Mouse (Mus musculus): ENCODE results near the gene Ksr2. TPM values are rescaled to one million over a fixed set of nuclear protein-coding genes. Genes with fewer than 3 reads are reported as not detected.
"Not testable (repeated sequence)": the region's sequence is repeated elsewhere in the genome, so short reads cannot be mapped to it uniquely, and the experiment has no call there.

The Ksr2 gene
- total and polyA plus RNA-seq, 2 experiments from 2014 or later, result 8.9 to 14.5 TPM

DNA sequence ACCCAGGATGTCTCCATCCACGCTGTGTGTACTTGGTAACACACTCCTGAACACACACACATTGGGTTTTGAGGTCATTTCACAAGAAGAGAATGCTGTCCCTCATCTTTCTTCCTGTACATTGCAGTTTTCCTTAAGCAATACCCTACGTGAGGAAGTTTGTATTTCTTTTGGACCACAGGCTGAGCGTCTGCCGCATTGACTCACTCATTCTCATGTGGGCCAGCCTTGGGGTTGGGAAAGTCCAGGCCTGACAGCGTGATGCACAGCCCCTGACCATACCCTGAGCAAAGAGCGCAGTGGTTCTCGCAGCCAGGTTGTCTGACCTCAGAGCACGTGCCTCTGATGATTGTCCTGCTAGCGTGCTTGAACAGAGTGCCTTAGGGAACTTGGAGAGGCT is 40.4 kb upstream of the Ksr2 start:
- H3K4me1 ChIP-seq (ENCODE audit: insufficient read depth, low read length), result no peaks in the 10 kb centered on the region
- H3K36me3 ChIP-seq (ENCODE audit: insufficient read depth, low read length), result peaks cover 69% of the 10 kb centered on the region
- DNase-seq (ENCODE audit: low spot score), result no peak
- no peak overlapping the region for H3K4me3 ChIP-seq (ENCODE audit: low read depth, low read length)
- H3K9ac ChIP-seq (replicated peaks; ENCODE audit: low read length, poor library complexity, severe bottlenecking), result no peak overlapping the region
- H3K27ac ChIP-seq (ENCODE audit: low read depth, low read length), result no peak overlapping the region
- WGBS, result 94% methylated on average over 9 of the region's 9 CpGs
- no peak for TF ChIP-seq CTCF (IDR thresholded peaks at IDR 0.05)
- ATAC-seq (ENCODE audit: low FRiP score), result no peak
- H3K27me3 ChIP-seq (ENCODE audit: insufficient read depth, low read length), result no peaks in the 10 kb centered on the region
- no peak overlapping the region for H3K4me2 ChIP-seq (ENCODE audit: low read depth, low read length, poor library complexity, severe bottlenecking)
- no peaks in the 10 kb centered on the region for H3K9me3 ChIP-seq (ENCODE audit: low read length)

DNA sequence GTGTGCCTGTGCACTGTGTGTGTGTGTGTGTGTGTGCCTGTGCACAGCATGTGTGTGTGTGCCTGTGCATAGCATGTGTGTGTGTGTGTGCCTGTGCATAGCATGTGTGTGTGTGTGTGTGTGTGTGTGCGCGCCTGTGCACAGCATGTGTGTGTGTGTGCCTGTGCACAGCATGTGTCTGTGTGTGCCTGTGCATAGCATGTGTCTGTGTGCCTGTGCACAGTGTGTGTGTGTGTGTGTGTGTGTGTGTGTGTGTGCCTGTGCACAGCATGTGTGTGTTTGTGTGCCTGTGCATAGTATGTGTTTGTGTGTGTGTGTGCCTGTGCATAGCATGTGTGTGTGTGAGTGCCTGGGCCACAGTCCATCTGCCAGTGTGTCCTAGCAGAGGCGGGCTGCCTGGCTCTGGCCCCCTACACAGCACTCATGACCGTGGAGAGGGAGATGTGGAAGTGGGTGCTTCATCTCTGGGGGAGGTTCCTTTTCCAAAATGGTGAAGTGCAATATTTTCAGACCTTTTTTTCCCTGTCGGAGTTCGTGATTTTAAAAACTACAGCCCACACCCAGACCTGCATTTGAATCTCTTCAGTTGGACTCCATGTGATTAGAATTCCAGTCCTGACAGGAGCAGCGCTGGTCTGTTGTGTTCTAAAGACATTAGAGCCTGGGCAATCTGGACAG is 39.3 kb upstream of the Ksr2 start:
- Histone ChIP-seq H3K4me2 (ENCODE audit: low read depth, low read length, poor library complexity, severe bottlenecking) (no peak overlapping the region), H3K9ac (replicated peaks; ENCODE audit: low read length, poor library complexity, severe bottlenecking) (no peak overlapping the region), H3K4me1 (ENCODE audit: insufficient read depth, low read length) (no peaks in the 10 kb centered on the region), H3K27me3 (ENCODE audit: insufficient read depth, low read length) (no peaks in the 10 kb centered on the region), H3K9me3 (ENCODE audit: low read length) (no peaks in the 10 kb centered on the region), H3K36me3 (ENCODE audit: insufficient read depth, low read length) (peaks cover 63% of the 10 kb centered on the region), H3K27ac (ENCODE audit: low read depth, low read length) (no peak overlapping the region), H3K4me3 (ENCODE audit: low read depth, low read length) (no peak overlapping the region)
- WGBS, result 89% methylated on average over 7 of the region's 7 CpGs
- no peak for DNase-seq (ENCODE audit: low spot score)
- TF ChIP-seq CTCF (IDR thresholded peaks at IDR 0.05), result no peak
- no peak for ATAC-seq (ENCODE audit: low FRiP score)

DNA sequence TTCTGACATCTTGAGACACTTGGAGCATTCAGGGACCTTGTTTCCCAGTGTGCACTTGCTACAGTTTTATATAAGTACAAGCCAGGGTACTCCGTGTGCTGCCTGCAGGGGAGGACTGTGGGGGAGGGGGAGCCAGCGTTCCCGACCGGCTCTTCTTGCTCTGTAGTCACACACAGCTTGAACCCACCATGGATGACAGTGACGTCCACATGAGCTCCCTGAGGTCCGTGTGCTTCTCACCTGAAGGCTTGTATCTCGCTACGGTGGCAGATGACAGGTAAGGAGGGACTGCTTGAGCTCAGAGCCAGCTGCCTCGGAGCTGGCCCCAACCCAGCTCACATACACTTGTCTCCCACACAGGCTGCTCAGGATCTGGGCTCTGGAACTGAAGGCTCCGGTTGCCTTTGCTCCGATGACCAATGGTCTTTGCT is 37.5 kb upstream of the Ksr2 start:
- Histone ChIP-seq H3K9me3 (ENCODE audit: low read length) (no peaks in the 10 kb centered on the region), H3K36me3 (ENCODE audit: insufficient read depth, low read length) (peaks cover 63% of the 10 kb centered on the region), H3K27ac (ENCODE audit: low read depth, low read length) (no peak overlapping the region), H3K4me3 (ENCODE audit: low read depth, low read length) (no peak overlapping the region), H3K4me2 (ENCODE audit: low read depth, low read length, poor library complexity, severe bottlenecking) (no peak overlapping the region), H3K27me3 (ENCODE audit: insufficient read depth, low read length) (no peaks in the 10 kb centered on the region), H3K9ac (replicated peaks; ENCODE audit: low read length, poor library complexity, severe bottlenecking) (no peak overlapping the region), H3K4me1 (ENCODE audit: insufficient read depth, low read length) (no peaks in the 10 kb centered on the region)
- ATAC-seq (ENCODE audit: low FRiP score), result no peak
- DNase-seq (ENCODE audit: low spot score), result no peak
- no peak for TF ChIP-seq CTCF (IDR thresholded peaks at IDR 0.05)
- 72% methylated on average over 11 of the region's 11 CpGs for WGBS

DNA sequence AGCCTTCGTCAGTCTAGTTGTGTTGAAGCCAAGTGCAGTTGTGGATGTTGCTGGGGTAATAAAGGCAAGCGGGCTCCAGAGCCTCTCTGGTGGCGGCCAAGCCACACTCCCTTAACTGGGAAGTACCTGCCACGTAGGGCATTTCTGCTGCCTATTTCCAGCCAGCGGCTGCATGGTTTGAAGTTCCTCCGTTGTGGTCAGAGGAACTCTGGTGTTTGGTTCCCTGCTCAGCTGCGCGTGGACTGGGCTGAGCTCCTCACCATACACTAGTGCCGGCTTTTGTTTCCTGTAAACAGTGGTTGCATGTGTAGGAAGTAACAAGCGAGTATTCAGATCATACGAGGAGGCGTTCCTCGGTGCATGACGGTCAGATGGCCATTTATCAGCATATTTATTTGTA is 36.1 kb upstream of the Ksr2 start:
- ATAC-seq (ENCODE audit: low FRiP score); H3K9me3 ChIP-seq (ENCODE audit: low read length); H3K4me2 ChIP-seq (ENCODE audit: low read depth, low read length, poor library complexity, severe bottlenecking); H3K27me3 ChIP-seq (ENCODE audit: insufficient read depth, low read length); H3K9ac ChIP-seq (replicated peaks; ENCODE audit: low read length, poor library complexity, severe bottlenecking); H3K4me3 ChIP-seq (ENCODE audit: low read depth, low read length); DNase-seq (ENCODE audit: low spot score); H3K4me1 ChIP-seq (ENCODE audit: insufficient read depth, low read length); H3K27ac ChIP-seq (ENCODE audit: low read depth, low read length): not testable (repeated sequence)
- H3K36me3 ChIP-seq (ENCODE audit: insufficient read depth, low read length), result peaks cover 64% of the 10 kb centered on the region
- 92% methylated on average over 14 of the region's 14 CpGs for WGBS

DNA sequence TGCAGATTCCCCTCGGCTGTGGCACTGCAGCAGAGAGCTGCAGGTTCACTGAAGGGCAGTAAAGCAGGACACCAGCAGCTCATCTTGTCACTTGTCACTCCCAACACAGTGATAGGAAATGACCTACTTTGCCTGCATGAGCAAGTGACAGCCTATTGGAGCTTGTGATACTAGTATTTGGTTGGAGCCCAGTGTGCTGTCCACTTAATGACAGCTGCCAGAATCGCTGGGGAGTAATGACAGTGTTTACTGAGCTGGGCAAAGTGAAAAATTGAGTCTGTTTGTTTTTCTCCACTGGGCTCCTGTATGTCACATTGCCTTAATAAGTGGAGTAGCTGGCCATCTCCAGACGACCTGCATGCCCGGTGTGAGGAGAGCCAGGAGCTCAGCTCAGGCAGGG is 33.6 kb upstream of the Ksr2 start:
- no peak for DNase-seq (ENCODE audit: low spot score)
- H3K27ac ChIP-seq (ENCODE audit: low read depth, low read length), result no peak overlapping the region
- no peak for ATAC-seq (ENCODE audit: low FRiP score)
- no peaks in the 10 kb centered on the region for H3K4me1 ChIP-seq (ENCODE audit: insufficient read depth, low read length)
- peaks cover 71% of the 10 kb centered on the region for H3K36me3 ChIP-seq (ENCODE audit: insufficient read depth, low read length)
- no peak for TF ChIP-seq CTCF (IDR thresholded peaks at IDR 0.05)
- H3K4me2 ChIP-seq (ENCODE audit: low read depth, low read length, poor library complexity, severe bottlenecking), result no peak overlapping the region
- no peak overlapping the region for H3K4me3 ChIP-seq (ENCODE audit: low read depth, low read length)
- H3K27me3 ChIP-seq (ENCODE audit: insufficient read depth, low read length), result no peaks in the 10 kb centered on the region
- 82% methylated on average over 4 of the region's 4 CpGs for WGBS
- H3K9me3 ChIP-seq (ENCODE audit: low read length), result no peaks in the 10 kb centered on the region
- H3K9ac ChIP-seq (replicated peaks; ENCODE audit: low read length, poor library complexity, severe bottlenecking), result no peak overlapping the region

DNA sequence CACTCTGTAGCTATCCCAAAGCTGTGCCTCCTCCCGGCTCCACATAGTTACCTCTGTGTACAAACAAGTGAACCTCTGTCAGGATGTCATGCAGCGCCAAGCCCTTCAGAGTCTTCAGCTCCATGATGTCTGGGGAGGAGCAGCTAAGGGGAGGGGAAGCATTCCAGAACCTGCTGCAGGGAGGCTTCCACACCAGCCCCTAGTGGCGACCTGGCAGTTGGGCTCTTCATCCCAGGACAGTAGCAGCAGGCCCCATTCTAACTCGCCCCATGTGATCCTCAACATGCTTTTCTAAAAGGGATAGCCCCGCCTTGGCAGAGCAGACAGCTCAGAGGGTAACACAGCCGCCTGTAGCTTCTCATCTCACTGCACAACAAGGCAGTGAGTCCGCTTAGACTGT is 32.0 kb upstream of the Ksr2 start:
- 75% methylated on average over 7 of the region's 7 CpGs for WGBS
- H3K9me3 ChIP-seq (ENCODE audit: low read length), result no peaks in the 10 kb centered on the region

More for the DNA sequence above, 32.0 kb upstream of the Ksr2 start:
- TF ChIP-seq CTCF (IDR thresholded peaks at IDR 0.05), result peak; percentile 17; the same call in 1 of the 2 replicates
- H3K4me1 ChIP-seq (ENCODE audit: insufficient read depth, low read length), result no peaks in the 10 kb centered on the region
- H3K4me3 ChIP-seq (ENCODE audit: low read depth, low read length), result no peak overlapping the region
- H3K27me3 ChIP-seq (ENCODE audit: insufficient read depth, low read length), result no peaks in the 10 kb centered on the region
- no peak overlapping the region for H3K9ac ChIP-seq (replicated peaks; ENCODE audit: low read length, poor library complexity, severe bottlenecking)
- no peak for ATAC-seq (ENCODE audit: low FRiP score)
- DNase-seq (ENCODE audit: low spot score), result no peak
- H3K27ac ChIP-seq (ENCODE audit: low read depth, low read length), result no peak overlapping the region
- H3K36me3 ChIP-seq (ENCODE audit: insufficient read depth, low read length), result peaks cover 56% of the 10 kb centered on the region
- H3K4me2 ChIP-seq (ENCODE audit: low read depth, low read length, poor library complexity, severe bottlenecking), result no peak overlapping the region
